Mouse (Mus musculus): ENCODE data around the gene Ngef.

GRCm38 (mm10) chr1:87493542-87493941 is 80.1 kb downstream of the Ngef start:
- TF ChIP-seq USF1 (IDR thresholded peaks at IDR 0.05; ENCODE audit: low read depth) (no peak), E2F4 (IDR thresholded peaks at IDR 0.05; ENCODE audit: insufficient read depth) (no peak), POLR2A (IDR thresholded peaks at IDR 0.05; ENCODE audit: insufficient read length, low read depth) (no peak), MYOD1 (IDR thresholded peaks at IDR 0.05; ENCODE audit: control insufficient read depth in 1 of 3, insufficient read length in 2 of 3, low read depth in 2 of 3) (no peak), MAX (IDR thresholded peaks at IDR 0.05; ENCODE audit: low read depth) (no peak), TCF3 (IDR thresholded peaks at IDR 0.05; ENCODE audit: insufficient read length, low read depth) (no peak)

All from myocyte (in vitro differentiated cells).